Mouse (Mus musculus) 3T3-L1 (cell line): Measurements from ENCODE around the gene Cyp11a1.

Experiments used
- DNase-seq: peaks from one replicate; pipeline ENCODE4 v3.0.0-alpha.2; 2015; ENCODE audit warnings: low read depth, low spot score

Cyp11a1 gene

DNA sequence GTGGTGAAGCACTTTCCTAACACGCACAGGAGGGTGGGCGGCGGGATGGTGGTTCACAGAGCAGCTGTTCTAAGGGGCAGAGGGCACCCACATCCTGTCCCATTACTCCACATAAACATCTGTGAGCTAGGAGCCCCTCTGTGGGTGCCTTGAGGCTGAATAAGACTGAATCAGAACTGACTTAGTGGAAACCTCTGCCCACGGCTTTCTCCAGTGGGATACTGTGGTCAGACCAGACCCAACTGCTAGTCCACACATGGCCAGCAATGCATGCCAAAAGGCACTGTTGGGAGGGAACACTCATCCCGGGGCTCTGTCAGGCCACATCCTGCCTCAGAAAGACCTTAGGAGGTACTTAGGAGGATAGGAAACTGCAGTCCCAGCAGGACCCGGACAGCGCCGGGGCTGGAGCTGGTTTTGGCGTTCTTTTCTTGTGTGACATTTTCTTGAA, 34.0 kb upstream of the Cyp11a1 start:
- DNase-seq, result peak; percentile 83

DNA sequence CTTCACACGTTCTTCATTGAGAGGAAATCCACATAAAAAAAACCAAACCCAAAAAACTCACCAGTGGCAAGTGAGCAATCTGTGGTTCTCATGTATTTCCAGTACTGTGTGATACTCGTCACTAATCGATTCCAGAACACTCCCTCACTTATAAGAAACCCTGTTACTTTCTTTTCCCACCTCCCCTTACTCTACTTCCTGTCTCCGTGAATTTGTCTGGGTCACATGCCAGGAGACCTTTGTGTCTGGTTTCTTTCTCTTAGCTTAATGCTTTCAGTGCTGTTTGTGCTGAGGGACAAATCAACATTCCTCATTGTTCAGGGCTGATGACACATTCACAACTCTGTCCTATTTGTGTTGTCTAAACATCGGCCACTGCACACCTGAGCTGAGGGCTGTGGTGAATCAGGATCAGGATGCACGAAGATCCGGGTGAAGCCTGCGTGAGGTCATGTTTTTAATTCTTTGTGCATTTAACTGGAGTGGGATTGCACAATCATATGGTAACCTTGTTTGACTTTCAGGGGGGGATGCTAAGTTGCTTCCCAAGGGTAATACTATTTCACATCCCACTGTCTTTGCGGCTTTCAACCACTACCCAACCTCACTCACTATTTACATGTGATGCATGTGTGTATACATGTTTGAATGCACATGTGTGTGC, 33.3 kb upstream of the Cyp11a1 start:
- peak; percentile 57 for DNase-seq

DNA sequence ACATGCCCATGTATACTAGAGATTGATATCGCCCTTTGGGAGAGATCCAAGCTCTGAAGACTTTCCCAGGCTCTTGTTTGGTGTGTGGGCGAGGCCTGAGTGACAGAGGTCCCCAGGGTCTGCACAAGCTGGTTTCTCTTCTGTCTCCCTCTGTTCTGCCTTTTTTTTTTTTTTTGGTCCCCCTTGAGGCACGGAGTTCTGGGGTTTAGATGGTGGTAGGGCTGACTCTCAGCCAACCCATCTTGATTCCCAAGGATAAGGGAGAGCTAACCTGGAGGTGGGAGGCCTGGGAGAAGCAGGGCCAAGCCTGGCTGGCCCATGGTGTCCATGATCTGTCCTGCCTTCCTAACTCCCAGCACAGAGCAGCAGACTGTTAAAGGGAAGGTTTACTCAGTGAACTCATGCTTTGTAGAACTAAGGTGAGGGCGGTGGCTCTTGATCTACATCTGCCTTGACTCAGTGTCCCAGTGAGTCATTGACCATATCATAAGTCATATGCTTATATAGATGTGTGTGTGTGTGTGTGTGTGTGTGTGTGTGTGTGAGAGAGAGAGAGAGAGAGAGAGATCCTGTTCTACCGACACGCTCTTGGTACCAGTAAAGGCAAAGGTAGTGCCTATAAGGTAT, 32.7 kb upstream of the Cyp11a1 start:
- DNase-seq, result peak; percentile 65

DNA sequence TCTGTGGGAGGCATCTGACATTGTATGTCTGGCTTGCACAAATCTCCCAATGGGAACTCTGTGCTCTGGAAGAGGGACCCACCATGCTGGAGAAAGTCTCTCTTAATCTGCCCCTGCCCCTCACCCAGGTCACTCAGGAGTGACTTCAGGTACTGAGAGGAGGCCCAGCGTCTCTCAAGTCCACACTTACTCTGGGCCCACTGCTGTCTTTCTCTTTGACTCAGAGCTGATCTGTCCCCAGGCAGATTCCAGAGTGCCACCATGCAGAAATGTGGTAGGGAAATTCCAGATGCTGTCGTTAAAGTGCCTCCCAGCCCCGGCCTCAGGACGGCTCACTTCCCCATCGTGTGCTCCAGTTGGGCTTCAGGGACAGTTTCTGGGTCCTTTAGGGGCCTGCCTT, 32.0 kb upstream of the Cyp11a1 start:
- DNase-seq, result peak; percentile 48

DNA sequence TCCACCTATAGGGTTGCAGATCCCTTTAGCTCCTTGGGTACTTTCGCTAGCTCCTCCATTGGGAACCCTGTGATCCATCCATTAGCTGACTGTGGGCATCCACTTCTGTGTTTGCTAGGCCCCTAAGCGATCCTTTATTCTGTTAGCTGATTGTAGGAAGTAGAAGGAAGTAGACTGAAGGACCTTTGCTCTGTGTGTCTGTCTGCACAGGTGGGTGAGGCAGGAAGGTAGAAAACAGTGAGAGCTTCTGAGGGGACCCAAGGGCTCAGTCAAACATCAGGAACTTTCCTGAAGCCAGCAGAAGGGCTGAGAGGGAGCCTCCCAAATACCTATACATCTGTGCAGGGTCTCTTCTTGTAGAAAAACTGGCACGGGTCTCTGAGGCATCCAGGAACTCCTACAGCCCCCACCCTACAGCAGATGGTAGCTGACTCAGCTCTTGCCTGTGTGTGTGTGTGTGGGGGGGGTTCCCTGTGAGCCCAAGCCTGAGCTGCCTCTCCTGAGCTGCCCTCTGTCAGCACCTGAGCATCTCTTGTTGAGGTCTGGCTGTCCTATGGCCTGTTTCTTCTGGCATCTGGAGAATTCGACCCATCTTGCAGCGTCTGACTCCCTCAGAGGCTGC, 30.9 kb upstream of the Cyp11a1 start:
- DNase-seq, result no peak

DNA sequence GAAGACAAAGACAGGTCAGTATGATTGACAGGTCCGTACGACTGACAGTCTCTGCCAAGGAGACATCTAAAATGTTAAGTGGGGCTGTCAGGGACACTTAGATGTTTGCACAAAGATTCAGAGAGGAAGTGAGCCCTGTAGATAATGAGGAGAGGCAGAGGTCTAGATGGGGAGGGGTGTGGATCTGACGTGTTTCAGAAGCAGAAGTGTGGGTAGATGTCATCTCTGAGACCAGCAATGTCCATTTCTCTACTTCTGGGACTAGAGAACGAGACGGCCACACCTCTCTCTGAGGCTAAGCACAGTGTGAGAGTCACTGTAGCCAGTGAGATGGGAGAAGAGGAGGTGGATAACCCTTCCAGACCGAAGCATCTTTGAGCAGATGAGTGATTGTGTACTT, 28.2 kb upstream of the Cyp11a1 start:
- DNase-seq, result no peak

DNA sequence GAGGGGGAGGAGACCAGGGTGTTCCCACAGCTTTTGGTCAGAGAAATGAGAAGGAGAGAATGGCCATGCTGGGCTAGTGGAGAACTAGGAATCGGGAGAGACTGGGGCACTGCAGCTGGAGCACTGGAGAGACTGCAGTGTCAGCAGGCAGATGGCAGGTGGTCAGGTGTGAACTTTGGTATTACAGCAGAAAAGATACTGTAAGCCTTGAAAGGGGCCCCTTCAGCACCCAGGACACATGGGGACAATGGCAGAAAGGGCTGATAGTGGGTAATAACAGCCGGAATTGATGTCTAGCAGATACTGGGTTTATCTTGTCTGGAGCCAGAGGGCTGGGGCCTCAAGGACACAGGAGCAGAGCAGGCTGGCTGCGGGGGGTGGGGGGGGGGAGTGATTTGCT, 27.4 kb upstream of the Cyp11a1 start:
- no peak for DNase-seq

DNA sequence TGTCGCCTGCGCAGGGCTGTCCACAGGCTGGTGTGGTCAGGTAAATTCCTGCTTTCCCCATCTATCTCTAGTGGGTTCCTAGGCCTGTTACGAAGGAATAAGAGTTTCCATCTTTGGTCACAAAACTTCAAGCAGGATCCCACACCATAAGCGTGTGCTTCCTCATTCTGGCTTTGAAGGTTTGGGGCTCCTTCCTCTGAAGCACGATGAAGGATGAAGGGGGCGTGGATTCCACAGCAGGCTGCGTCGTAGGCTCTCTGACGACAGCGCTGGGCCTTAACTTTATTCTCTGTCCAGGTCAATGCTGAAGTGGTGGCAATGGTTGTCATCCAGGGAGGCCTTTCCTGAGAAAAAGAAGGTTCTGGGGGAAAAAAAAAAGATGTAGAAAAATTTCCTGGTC, 25.6 kb upstream of the Cyp11a1 start:
- no peak for DNase-seq

DNA sequence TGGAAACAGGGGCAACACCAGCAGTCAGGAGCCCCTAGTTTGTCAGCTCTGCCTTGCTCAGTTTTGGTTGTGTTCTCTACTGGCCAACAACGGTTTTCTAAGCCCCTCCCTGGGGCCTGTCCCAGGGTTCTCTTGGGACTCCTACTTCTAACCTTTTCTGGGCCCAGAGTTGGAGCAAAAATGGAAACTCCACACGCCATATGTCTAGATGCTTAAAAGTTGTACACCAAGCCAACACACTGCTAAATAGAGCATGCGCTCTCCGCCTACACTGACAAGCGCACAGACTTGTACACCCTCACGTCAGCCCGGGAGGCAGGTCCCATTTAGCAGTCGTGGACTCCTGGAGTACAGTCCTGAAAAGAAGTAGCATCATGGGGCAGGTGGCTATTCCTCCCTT, 20.9 kb upstream of the Cyp11a1 start:
- no peak for DNase-seq

DNA sequence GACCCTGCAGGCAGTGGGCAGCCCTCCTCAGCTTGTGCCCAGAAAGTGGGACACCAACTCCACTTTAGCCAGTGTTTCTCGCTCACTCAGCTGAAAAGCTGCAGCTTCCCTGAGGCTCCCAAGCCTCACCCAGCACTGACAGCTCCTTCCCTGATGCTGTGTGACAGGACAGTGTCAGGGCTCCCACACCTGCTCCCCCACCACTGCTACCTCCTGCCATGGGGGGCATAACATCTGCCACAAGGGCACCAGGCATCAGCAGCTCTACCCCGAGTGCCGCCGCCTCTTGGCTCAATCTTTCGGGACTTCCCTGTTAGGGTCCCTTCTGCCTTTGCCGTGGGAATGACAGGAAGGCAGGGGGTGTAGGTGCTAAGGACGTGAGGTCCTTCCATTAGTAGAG, 19.9 kb upstream of the Cyp11a1 start:
- no peak for DNase-seq

DNA sequence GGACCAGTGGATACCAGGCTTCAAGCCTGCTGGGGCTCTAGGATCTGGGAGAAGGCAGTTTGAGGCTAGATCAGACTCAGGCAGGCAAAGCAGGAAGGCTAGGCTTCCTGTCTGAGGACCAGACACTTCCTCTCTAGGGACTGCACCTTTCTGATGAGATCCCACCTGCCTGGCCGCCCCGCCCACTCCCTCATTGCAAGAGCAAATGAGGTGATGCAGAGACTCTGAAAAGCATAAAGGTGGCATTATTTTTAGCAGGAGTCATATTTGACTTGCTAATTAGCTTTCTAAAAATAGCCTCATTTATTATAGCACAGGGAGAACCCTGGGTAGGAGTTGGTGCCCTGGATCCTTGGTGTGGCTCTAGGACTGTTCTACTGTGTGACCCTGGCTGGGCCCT, 18.1 kb upstream of the Cyp11a1 start:
- DNase-seq, result no peak

DNA sequence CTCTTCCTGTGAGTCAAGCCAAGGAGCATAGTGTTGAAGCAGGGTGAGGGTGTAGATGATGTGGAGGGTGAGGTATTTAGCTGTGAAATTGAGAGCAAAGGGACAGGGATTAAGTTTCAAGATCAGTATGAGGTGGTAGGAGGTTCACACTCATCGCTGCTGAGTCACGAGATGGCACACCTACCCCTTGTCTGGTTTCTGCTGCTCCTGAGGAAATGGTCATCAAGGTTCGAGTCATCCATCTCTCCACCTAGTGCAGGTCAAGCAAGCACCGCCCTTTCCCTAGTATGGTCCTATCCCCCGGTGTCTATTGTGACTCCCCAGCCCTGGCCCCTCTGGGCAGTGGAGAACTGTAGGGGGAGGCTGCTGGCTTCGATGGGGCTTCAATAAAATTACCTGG, 16.9 kb upstream of the Cyp11a1 start:
- peak; percentile 66 for DNase-seq

DNA sequence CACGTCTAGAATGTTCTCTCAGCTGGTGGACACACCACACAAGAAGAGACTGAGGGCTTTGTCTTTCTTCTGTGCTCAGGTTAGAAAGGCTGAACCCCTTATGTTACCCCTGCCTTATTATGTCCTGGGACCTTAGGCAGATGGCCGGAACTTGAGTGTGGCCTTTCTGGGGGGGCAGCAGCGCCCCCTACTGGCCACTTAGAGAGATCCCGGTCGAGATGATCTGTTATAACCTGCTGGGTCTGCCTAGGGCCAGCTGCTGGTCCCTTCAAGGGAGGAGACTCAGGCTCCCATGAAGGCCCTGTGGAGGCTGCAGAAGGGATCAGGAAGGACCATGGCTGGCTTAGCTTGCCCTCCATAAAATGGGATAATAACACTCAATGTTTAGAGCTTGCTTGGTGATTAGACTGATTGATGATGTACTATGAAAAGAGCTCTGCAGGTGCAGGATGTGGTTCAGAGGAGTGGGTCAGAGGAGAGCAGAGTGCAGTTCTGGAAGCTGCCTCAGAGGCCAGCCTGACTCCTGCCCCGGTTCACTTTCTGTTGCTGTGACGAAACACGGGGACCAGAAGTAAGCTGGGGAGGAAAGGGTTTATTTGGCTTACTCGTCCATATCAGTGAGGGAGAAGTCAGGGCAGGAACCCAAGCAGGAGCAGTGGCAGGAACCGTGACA, 15.6 kb upstream of the Cyp11a1 start:
- peak; percentile 75 for DNase-seq

DNA sequence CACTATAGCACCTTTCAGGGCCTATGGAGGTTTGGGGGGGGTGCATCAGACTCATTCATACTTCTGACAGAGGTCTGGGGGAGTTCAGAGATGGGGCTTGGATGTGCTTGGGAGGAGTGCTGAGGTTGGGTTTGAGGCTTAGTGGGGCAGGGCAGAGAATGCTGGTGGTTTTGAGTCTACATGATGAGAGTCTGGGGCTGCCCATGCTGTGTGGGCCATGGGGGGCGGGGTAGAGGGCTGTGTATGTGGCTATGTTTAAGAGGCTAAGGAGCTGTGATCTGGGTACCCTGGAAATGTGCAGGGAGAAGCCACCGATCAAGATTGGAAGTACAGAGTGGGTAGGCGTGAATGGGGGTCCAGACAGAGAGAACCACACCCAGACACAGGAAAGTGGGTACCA, 14.2 kb upstream of the Cyp11a1 start:
- DNase-seq, result no peak

DNA sequence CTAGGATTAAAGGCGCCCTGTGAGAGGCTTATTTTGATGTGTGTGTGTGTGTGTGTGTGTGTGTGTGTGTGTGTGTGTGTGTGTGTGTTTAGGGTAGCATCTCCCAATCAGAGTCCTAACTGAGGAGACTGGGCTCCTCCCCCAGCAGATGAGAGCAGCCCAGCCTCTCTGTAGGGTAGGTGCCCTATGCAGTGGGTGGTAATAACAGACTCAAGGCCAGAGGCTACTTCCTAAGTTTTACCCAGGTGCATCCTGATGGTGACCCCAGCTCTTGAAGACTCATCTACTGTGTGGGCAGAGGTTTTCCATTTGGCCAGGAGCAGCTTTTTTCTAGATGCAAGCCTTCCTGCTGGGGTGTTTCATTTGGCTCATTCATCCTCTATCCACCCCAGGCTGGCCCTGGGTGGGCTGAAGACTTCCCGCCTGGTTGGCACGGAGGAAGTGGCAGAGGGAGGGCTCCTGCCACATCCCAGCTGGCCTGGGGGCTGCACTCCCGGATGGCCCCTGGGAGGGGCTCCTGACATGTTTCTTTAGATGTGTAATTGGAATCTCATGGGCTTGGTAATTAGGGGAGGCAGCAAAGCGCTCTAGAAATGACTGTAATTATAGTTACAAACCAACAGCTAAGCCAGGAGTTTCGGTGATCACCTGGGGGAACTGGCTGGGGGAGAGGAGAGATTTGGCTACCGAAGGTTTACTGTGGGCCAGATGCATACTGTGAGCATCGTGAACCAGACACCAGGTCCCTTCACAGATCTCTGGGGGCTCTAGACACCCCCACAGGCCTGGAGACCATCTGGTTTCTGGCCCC, 13.2 kb upstream of the Cyp11a1 start:
- DNase-seq, result no peak

DNA sequence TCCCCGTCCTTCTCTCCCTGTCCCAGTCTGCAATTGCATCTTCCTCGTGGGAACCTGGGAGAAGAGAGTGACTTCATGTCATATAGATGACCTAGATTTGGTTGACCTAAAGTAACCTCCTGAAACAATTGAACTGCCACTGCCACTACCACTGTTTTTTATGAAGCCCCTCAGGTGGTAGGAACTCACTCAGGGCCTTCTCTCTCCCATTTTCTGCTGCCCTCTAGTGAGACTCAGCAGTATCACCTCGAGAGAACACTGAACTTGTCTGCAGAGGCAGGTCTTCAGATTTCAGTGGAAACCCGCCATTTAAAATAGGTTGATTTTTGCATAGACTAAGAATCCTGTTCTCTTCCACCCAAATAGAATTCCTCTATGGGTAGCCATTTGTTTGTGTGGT, 10.9 kb upstream of the Cyp11a1 start:
- DNase-seq, result peak; percentile 41

DNA sequence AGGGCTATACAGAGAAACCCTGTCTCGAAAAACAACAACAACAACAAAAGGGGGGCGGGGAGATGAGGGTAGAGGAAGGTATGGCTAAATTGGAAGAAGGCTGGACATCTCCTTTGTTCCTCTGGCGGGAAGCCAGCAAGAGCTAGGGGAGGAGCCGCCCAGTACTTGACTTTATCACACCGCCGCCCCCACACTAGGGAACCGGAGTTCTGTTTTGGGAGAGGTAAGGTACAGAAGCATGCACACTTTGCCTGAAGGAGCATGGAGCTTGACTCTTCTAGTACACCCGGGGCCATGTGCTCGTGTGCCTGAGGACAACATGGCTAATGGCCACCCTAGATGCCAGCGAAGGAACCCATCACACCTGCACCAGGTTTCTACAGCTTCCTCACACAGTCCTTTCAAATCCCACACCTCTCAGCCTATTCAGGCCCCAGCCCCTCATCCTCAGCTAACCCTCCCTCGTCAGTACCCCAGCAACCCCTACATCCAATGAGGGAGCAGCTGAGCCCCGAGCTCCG, 8.6 kb upstream of the Cyp11a1 start:
- no peak for DNase-seq

DNA sequence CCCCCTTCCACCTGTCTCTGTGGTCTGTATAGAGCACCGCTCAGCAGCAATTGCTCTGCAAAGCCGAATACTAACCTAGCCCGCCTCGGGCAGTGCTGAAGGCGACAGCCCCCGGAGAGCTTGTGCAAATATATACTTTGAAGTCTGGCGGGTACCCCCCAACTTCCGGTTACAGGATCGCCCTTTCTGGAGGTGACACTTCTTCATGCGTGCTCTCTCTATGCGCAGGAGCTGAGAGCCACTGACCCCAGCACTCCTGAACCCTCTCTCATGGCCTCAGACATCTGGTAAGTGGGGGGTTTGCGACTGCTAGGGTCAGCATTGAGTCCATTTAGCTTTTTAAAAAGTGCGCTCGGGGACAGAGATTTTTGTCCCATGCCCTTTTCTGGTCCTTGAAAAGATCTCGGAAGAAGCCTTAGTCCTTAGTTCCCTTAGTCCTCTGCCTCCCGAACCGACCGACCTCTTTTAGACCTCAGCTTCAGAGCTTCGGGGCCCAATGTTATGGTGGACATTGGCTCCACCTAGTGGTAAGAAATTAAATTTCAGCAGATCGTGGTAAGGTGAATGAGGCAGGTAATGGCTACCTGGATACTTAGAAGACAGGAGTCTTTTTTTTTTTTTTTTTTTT, 8.1 kb upstream of the Cyp11a1 start:
- peak; percentile 78 for DNase-seq

DNA sequence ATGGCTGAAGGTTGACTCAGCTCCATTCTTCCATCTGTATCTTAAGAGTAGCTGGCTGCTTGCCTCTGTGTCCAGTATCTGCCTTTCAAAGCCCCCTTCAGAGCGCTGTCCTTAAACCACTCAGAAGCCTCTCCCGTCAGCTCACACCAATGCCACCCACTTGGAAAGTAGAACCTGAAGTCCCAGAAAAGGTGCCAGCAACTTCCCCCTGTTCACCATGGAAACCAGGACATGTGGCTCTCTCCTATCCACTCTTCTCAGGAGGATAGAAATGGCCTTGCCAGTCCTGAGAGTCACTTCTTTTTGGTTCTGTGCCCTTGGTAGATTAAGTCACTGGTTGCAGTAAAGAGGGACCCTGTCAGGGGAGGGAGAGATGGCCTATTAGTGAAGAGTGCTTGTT, 7.5 kb upstream of the Cyp11a1 start:
- no peak for DNase-seq

DNA sequence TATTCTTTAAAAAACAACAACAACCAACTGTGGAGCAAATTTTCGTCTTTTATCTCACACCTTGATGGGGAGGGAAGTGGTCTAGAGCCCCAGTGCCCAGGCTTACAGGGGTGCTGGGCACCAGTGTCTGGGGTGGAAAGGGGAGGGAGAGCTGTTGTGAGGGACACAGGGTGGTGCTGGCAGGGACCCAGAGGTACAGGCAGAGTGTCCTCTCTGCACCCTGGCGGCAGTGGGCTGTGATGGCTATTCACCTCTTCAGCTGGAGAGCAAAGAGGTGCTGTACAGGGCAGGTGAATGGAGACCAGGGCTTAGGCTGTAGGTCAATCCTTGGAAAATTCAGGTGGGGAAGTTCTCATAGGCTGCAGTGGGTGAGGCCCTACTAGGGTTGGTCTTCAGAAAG, 6.5 kb upstream of the Cyp11a1 start:
- no peak for DNase-seq

DNA sequence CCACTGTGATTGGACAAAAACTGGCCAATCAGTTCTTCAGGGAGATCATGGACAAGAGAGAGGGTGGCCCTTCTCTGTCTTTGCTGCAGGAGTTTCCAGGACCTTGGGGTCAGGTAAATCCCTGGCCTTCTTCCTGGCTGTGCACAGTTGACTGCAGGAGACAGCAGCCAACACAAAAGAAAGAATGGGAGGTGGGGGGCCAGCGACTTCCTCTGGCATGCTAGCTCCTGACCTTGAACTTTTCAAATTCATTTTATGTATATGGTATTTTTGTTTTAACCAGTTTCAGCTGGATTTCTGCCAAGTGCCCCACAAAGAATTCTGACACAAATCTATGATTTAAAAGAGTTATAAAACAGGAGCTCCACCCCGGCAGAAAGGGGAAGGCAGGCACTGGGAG, 2.9 kb upstream of the Cyp11a1 start:
- no peak for DNase-seq
